Mouse (Mus musculus): Measurements from ENCODE around the gene Spin1. TPM values are rescaled to one million over a fixed set of nuclear protein-coding genes. Genes with fewer than 3 reads are reported as not detected.

The Spin1 gene
- polyA plus RNA-seq, 1 experiment from 2014 or later = 40.6 TPM

DNA sequence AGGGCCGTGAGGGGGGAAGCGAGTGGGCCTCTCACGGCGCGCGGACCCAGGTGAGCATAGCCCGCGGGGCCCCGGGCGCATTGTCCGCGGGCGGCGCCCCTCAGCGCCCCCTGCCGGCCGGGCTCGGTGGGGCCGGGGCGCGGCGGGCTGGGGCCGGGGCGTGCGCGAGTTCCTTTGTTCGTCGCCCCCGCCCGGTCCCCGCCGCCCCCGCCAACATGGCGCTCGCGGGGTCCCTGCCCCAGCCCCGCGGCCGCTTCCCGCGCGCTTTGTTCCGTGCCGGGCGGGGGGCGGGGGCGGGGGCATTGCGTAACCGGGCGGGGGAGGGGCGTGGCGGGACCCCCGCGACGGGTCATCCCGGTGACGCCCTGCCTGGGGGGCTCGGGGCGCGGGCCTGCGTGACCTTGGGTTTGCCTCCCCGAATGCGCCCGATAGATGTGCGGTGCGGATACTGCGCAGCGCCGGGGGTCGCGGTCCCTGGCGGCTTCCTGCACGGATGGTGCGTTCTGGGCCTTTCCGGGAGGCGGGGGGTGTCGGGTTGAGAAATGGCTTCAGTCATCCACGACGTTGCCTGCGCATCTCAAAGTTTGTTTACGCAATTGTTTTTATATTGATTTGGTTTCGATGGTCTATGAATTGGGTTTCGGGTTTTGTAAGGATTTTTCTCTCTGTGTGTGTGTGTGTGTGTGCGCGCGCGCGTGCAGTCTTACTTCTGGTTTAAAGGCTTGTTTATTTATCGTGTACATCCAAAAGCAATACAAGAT lies 516 bp downstream of the Spin1 start:
- peak overlapping the region; percentile 94 for H3K27ac ChIP-seq (ENCODE audit: low read length)
- TF ChIP-seq CTCF (IDR thresholded peaks at IDR 0.05) (peak; percentile 51), EP300 (IDR thresholded peaks at IDR 0.05) (no peak)
- no peaks in the 10 kb centered on the region for H3K36me3 ChIP-seq (ENCODE audit: insufficient read depth, low read length)
- ATAC-seq = peak; percentile 83
- peak overlapping the region; percentile 91 for H3K4me2 ChIP-seq (replicated peaks; ENCODE audit: low read depth, low read length)
- H3K4me1 ChIP-seq (ENCODE audit: insufficient read depth, low read depth, low read length) = peaks cover 9% of the 10 kb centered on the region; the same call in 1 of the 2 replicates
- H3K4me3 ChIP-seq (ENCODE audit: low read depth, low read length) = peak overlapping the region; percentile 97
- under 1% methylated on average over 61 of the region's 89 CpGs for WGBS
- no peaks in the 10 kb centered on the region; the same call in 1 of the 2 replicates for H3K9me3 ChIP-seq (ENCODE audit: low read length)
- no peaks in the 10 kb centered on the region for H3K27me3 ChIP-seq (replicated peaks; ENCODE audit: insufficient read depth, low read length)
- peak; percentile 63 for DNase-seq (ENCODE audit: low spot score)
- H3K9ac ChIP-seq (replicated peaks; ENCODE audit: low read depth) = peak overlapping the region; percentile 88

DNA sequence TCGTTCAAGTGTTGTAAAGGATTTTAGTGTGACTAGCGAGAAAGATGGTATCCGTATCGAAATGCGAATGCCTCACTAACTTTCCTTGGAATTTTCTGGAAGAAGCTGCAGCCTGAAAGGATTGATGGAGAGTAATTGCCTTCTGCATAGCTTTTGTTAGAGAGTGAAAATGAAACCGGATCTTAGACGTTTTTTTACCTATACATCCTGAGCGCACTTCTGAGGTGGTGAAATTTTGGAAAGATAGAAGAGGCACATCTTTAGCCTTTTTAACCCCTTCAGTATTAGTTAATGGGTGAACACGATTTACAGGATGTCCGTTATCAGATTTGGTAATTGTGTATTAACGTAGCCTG lies 1.1 kb downstream of the Spin1 start:
- Histone ChIP-seq H3K4me2 (replicated peaks; ENCODE audit: low read depth, low read length) (peak overlapping the region; percentile 91), H3K4me1 (ENCODE audit: insufficient read depth, low read depth, low read length) (peaks cover 9% of the 10 kb centered on the region; the same call in 1 of the 2 replicates), H3K27ac (ENCODE audit: low read length) (peak overlapping the region; percentile 94), H3K4me3 (ENCODE audit: low read depth, low read length) (peak overlapping the region; percentile 97), H3K27me3 (replicated peaks; ENCODE audit: insufficient read depth, low read length) (no peaks in the 10 kb centered on the region), H3K36me3 (ENCODE audit: insufficient read depth, low read length) (no peaks in the 10 kb centered on the region), H3K9ac (replicated peaks; ENCODE audit: low read depth) (peak overlapping the region; percentile 88; the same call in 1 of the 2 replicates), H3K9me3 (ENCODE audit: low read length) (no peaks in the 10 kb centered on the region; the same call in 1 of the 2 replicates)
- WGBS = 7% methylated on average over 11 of the region's 11 CpGs
- TF ChIP-seq EP300 (IDR thresholded peaks at IDR 0.05) = no peak
- no peak for TF ChIP-seq CTCF (IDR thresholded peaks at IDR 0.05)
- DNase-seq (ENCODE audit: low spot score) (peak; percentile 60), ATAC-seq (no peak)

DNA sequence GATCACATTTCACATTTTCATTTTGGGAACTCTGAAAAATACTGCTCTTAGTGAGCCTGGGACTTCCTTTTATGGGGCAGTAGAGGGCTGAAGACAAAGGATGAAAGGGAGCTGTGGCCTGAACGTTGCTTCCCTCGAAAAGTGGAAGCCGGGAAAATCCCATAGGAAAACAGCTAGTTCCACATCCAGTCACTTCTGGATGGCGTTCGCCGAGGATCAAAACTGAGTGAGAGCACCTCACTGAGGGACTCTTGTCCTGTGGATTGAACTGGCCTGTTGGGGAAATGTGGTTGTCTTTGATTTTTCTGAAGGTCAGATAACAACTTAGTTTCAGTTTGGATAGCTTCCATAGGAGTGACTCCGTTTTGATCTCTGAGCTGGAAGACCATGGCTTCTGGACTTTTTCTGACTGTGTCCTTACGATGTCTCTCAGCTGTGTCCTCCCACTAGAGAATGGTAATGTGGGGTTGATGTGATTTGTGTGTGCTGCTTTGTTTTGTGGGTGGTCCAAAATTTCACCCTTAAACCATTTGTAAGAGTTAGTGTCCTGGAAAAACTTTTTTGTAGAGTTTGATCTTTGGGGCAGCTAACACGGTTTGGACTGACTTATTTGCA lies 2.5 kb downstream of the Spin1 start:
- no peak overlapping the region for H3K9ac ChIP-seq (replicated peaks; ENCODE audit: low read depth)
- peak overlapping the region; percentile 32; the same call in 1 of the 2 replicates for H3K27ac ChIP-seq (ENCODE audit: low read length)

DNA sequence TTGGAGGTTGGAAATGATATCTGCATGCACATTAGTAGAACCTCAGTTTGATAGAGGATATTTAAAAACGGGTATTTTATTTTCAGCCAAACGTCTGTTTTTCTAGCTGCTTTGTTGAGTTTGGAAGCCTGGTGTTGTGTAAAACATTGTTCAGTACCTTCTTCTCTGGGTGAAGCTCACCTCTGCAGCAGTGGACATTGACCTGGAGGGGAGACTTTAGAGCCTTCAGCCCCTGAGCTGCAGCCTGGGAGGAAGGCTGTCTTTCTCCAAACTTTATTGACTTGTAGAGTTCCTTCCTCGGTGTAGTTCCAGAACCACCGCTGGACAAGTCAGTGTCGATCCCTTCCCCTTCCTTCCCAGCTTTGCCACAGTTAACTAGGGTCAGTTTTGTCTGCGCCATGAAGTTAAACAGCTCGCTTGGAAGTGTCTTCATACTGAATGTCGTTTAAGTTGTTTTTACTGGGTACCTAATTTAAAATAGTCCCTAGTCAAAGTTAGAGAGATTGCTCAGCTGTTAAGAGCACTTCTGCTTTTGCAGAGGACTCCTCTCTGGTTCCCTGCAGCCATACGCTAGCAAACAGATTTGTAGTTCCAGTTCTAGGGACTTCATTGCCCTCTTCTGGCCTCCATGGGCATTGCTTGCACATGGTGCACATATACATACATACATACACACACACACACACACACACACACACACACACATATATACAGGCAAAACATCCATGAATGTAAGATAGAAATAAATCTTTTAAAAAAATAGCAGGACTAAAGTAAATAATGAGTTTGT lies 3.4 kb downstream of the Spin1 start:
- H3K4me2 ChIP-seq (replicated peaks; ENCODE audit: low read depth, low read length) = no peak overlapping the region
- H3K27ac ChIP-seq (ENCODE audit: low read length) = no peak overlapping the region
- H3K4me1 ChIP-seq (ENCODE audit: insufficient read depth, low read depth, low read length) = peaks cover 7% of the 10 kb centered on the region; the same call in 1 of the 2 replicates
- DNase-seq (ENCODE audit: low spot score) = no peak
- H3K36me3 ChIP-seq (ENCODE audit: insufficient read depth, low read length) = no peaks in the 10 kb centered on the region
- no peak overlapping the region for H3K9ac ChIP-seq (replicated peaks; ENCODE audit: low read depth)
- no peak for ATAC-seq
- H3K4me3 ChIP-seq (ENCODE audit: low read depth, low read length) = no peak overlapping the region
- 96% methylated on average over 9 of the region's 9 CpGs for WGBS
- no peaks in the 10 kb centered on the region for H3K27me3 ChIP-seq (replicated peaks; ENCODE audit: insufficient read depth, low read length)
- TF ChIP-seq CTCF (IDR thresholded peaks at IDR 0.05) (peak; percentile 28; the same call in 1 of the 2 replicates), EP300 (IDR thresholded peaks at IDR 0.05) (no peak)
- no peaks in the 10 kb centered on the region; the same call in 1 of the 2 replicates for H3K9me3 ChIP-seq (ENCODE audit: low read length)

More for the DNA sequence above, 2.5 kb downstream of the Spin1 start:
- no peak overlapping the region for H3K4me2 ChIP-seq (replicated peaks; ENCODE audit: low read depth, low read length)
- no peaks in the 10 kb centered on the region for H3K36me3 ChIP-seq (ENCODE audit: insufficient read depth, low read length)
- TF ChIP-seq CTCF (IDR thresholded peaks at IDR 0.05) (no peak), EP300 (IDR thresholded peaks at IDR 0.05) (no peak)
- no peak overlapping the region for H3K4me3 ChIP-seq (ENCODE audit: low read depth, low read length)
- 69% methylated on average over 9 of the region's 9 CpGs for WGBS
- DNase-seq (ENCODE audit: low spot score) (no peak), ATAC-seq (no peak)
- H3K27me3 ChIP-seq (replicated peaks; ENCODE audit: insufficient read depth, low read length) = no peaks in the 10 kb centered on the region
- H3K4me1 ChIP-seq (ENCODE audit: insufficient read depth, low read depth, low read length) = peaks cover 9% of the 10 kb centered on the region; the same call in 1 of the 2 replicates
- no peaks in the 10 kb centered on the region; the same call in 1 of the 2 replicates for H3K9me3 ChIP-seq (ENCODE audit: low read length)

DNA sequence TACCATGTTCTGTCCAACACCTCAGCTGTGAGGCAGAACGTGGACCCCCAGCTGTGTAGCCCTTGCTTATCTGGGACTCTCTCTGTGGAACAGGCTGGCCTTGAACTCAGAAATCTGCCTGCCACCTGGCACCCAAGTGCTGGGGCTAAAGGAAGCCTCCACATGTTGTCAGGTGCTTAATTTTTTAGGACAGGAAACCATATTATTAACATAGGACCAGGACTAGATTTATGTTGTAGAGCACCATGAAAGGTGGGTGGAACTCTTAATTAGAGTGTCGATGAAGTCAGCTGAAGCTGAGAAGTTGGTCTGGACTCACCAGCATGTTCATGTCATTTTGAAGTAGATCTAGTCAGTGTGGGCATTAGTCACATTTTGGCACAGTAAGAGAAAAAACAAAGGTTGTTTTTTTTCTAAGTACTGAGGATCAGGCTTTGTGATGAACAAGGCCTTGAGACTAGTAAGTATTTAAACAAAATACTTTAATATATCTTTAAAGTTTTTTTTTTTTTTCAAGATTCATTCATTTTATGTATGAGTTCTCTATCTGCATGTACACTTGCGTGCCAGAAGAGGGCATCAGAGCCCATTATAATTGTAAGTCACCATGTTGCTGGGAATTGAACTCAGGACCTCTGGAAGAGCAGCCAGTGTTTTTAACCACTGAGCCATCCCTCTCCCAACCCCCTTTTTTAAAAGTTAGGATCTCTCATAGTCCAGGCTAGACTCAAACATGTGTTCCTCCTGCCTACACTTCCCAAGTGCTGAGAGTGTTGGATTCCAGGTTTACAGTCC lies 5.4 kb downstream of the Spin1 start:
- WGBS = 91% methylated on average over 3 of the region's 3 CpGs
- DNase-seq (ENCODE audit: low spot score) (no peak), ATAC-seq (no peak)
- no peaks in the 10 kb centered on the region for H3K27me3 ChIP-seq (replicated peaks; ENCODE audit: insufficient read depth, low read length)
- TF ChIP-seq CTCF (IDR thresholded peaks at IDR 0.05) = peak; percentile 38; the same call in 1 of the 2 replicates
- TF ChIP-seq EP300 (IDR thresholded peaks at IDR 0.05) = no peak
- H3K9ac ChIP-seq (replicated peaks; ENCODE audit: low read depth) = no peak overlapping the region
- no peak overlapping the region for H3K4me3 ChIP-seq (ENCODE audit: low read depth, low read length)
- H3K36me3 ChIP-seq (ENCODE audit: insufficient read depth, low read length) = no peaks in the 10 kb centered on the region
- no peaks in the 10 kb centered on the region; the same call in 1 of the 2 replicates for H3K9me3 ChIP-seq (ENCODE audit: low read length)
- H3K4me2 ChIP-seq (replicated peaks; ENCODE audit: low read depth, low read length) = no peak overlapping the region
- no peak overlapping the region for H3K27ac ChIP-seq (ENCODE audit: low read length)
- H3K4me1 ChIP-seq (ENCODE audit: insufficient read depth, low read depth, low read length) = peaks cover 5% of the 10 kb centered on the region; the same call in 1 of the 2 replicates

Data from lung, postnatal 0 days (tissue).